Mouse (Mus musculus) cerebellum, postnatal 4 days (tissue): Measurements from ENCODE around the gene Clrn3.

Experiments
- DNase-seq, 2 experiments: peaks; one replicate each; pipeline ENCODE4 v3.0.0; 2022; ENCODE audit warnings: low spot score in 2 of 2, mixed read lengths in 1 of 2

Clrn3 gene

GRCm38 (mm10) chr7:135487423-135487822 lies 41.0 kb downstream of the Clrn3 start:
- DNase-seq, result peak; percentile 82 to 84

- no peak for DNase-seq
These were observed 41.6 kb downstream of the Clrn3 start for GRCm38 (mm10) chr7:135486645-135487382.

GRCm38 (mm10) chr7:135485796-135486410 lies 42.6 kb downstream of the Clrn3 start:
- DNase-seq, result peak; percentile 34 to 74

GRCm38 (mm10) chr7:135485116-135485795 lies 43.2 kb downstream of the Clrn3 start:
- DNase-seq, result no peak

- no peak for DNase-seq
These were observed 44.1 kb downstream of the Clrn3 start for GRCm38 (mm10) chr7:135484341-135484740.

GRCm38 (mm10) chr7:135483751-135484150 lies 44.7 kb downstream of the Clrn3 start:
- DNase-seq, result no peak

- no peak for DNase-seq
These were observed 47.3 kb downstream of the Clrn3 start for GRCm38 (mm10) chr7:135481150-135481549.

- no peak for DNase-seq
These were observed 48.5 kb downstream of the Clrn3 start for GRCm38 (mm10) chr7:135479912-135480311.

- DNase-seq, result no peak
These were observed 49.1 kb downstream of the Clrn3 start for GRCm38 (mm10) chr7:135479322-135479880.

- no peak for DNase-seq
These were observed 51.2 kb downstream of the Clrn3 start for GRCm38 (mm10) chr7:135477256-135477655.

- no peak for DNase-seq
These were observed 52.5 kb downstream of the Clrn3 start for GRCm38 (mm10) chr7:135475981-135476380.

- no peak for DNase-seq
These were observed 58.1 kb downstream of the Clrn3 start for GRCm38 (mm10) chr7:135470319-135470718.

GRCm38 (mm10) chr7:135468631-135469030 lies 59.8 kb downstream of the Clrn3 start:
- no peak for DNase-seq

GRCm38 (mm10) chr7:135465293-135465692 lies 63.2 kb downstream of the Clrn3 start:
- no peak for DNase-seq

- DNase-seq, result peak; percentile 67 to 76
These were observed 63.7 kb downstream of the Clrn3 start for GRCm38 (mm10) chr7:135464689-135465259.
